Mouse (Mus musculus) kidney, adult 2 months (tissue): ENCODE measurements around the gene Rora.

Experiments used
- CTCF ChIP-seq: fragments of 200-500 bp; conservative IDR thresholded peaks from 2 replicates; pipeline ENCODE4 v1.5.1; 2011; ENCODE audit warnings: low read depth, mild to moderate bottlenecking, control low read depth, low read length, moderate library complexity, mixed read lengths; ENCODE audit not compliant: insufficient read depth, insufficient read length
- POLR2A ChIP-seq: fragments of 200-500 bp; IDR thresholded peaks from one replicate; pipeline ENCODE4 v1.6.1; 2011; ENCODE audit warnings: low read depth, low read length, control low read depth

DNA sequence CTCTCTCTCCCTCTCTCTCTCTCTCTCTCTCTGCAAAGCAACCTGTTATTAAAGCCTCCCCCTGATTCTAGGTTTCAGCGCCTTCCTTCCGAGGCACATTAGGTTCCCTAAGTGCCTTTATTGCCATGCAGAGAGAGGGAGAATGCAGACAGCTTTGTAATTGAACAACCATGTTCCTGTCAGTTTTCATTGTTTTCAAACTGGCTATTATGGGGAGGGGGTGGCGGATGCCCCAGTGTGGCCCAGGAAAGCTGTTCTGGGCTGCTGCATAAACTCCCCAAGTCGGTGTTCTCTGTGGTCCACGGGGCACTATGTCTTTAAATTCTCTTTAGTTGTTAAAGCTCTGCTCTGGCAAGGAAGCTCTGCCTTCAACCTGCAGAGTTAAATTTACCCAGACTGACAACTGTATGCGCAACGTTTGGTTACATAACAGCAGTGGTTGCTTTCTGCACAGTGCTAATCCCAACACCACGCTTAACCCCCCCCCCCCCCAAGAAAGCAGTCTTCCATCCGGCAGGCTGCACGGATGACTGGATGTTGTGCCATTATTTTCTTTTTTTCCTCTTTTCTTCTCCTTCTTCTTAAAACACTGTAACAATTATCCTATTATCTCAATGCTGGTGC is 33.8 kb downstream of the Rora start:
- TF ChIP-seq CTCF (no peak), POLR2A (no peak)
